Mouse (Mus musculus): ENCODE results near the gene Nxph1.
A peak's percentile ranks its signal among the peaks of the same experiment; 100 is the strongest.

Nxph1 gene

DNA sequence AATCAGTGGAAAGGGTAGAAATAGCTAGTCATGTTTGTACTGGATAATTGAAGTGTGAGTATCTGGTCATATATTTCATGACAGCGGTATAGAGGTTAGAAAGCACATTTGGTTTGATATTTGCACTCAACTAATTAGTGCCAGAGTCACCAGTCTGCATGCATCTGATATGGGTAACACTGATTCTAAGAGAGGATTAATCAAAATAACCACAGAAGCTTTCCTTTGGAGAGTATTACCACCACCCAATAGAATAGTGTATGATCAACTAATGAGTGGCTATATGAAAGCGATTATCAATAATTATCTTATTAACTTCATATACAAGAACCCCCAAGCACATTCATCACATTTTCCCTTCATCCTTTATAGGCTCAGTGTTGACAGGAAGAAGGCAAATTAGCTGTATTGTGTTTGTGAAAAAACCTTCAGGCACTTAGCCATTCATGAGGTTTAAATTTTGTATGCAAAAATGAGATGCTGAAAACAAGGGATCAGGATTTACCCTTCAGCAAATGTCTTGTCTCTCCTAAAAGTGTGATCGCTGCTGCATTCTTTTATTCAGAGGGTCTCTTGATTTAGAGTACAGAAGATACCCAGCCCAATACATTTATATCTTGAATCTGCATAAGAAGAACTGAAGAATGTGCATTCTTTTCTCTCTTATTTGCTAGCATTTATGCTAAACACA, 185.5 kb downstream of the Nxph1 start:
- DNase-seq (ENCODE audit: low spot score): no peak

DNA sequence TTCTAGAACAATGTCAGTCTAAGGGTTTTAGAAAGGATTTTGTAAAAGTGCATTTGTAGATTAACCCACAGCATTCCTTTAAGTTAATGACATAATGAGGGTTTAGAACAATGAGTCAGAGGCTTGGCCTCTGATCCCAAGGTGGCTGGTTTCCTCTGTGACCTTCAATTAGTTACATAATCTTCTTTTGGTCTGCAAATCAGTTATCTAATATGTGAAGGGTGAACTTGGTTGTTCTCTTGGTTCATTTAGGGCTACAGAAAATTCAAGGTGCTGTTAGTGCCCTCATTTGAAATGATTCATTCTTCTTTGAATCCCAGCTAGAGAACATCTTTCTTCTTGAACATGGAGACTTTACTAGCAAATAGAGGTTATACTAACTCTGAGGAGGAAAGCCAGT, 199.7 kb downstream of the Nxph1 start:
- DNase-seq (ENCODE audit: low spot score): no peak

DNA sequence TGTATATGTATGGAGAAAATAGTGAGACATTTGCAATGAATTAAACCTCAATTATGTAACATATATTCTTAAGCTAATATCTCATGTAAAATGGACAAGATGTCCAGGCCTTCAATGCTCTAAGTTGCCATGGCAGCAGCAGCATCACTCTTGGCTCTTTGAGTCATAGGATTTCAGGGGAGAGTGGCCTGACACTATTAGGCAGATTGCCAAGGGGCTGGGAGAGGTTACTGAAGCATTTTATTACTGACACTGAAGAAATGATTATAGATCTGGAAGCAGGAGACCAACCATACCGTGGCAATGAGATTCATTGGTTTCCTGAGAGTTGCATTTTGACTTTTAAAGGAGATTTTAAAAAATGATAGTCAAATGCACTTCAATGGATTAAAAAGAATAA, 201.6 kb downstream of the Nxph1 start:
- no peak for DNase-seq (ENCODE audit: low spot score)

DNA sequence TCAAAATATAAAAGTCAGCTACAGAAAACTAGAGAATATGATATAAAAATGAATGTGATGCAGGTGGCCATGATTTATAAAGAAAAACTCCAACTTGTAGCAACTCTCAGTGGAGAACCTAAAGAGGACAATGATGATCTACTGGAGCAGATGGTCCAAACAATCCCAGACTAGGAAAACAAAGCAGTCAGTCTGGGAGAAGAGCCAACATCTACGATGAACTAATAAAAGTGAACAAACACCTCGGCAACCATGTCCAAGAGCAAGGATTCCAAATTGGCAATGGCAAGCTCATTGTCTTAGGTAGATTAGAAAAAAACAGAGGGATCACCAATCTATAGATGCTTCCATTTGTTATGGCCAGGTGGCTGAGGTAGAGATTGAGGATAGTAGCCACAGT, 211.0 kb downstream of the Nxph1 start:
- no peak for DNase-seq (ENCODE audit: low spot score)

DNA sequence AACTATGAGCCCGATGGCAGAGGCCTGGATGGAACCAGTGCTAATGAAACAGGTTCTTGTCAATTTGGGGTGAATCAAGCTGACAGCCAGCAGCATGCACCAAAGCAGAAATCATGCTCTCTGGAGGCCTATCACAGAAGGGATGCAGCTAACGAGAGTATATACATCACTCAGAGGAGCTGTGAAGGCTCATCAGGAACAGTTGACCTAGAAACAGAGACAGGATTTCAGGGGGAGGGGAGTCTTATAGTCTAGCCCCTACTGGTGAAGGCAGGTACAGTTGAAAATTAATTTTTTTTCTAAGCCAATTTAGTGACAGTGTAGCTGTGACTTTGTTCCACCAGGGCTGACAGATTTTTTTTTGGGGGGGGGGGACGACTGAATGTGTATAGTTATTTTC, 234.2 kb downstream of the Nxph1 start:
- no peak for DNase-seq (ENCODE audit: low spot score)

DNA sequence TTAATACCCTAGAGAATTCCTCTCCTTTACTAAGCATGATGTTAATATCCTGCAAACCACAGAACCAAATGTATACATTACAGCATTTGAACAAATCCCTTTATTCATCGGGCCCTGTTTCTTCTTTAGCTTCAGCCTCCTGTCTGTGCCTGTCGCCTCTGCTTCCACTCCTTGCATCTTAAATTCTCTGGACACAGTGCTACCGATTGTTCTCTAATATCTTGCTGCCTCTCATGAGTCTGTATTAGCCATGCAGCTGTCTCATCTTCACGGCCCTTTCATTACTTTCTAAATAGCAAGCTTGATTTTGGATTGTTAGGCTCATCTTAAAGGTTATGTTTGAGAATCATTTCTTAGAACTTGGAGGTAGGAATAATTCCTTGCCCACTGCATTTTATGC, 262.5 kb downstream of the Nxph1 start:
- no peak for DNase-seq (ENCODE audit: low spot score)

DNA sequence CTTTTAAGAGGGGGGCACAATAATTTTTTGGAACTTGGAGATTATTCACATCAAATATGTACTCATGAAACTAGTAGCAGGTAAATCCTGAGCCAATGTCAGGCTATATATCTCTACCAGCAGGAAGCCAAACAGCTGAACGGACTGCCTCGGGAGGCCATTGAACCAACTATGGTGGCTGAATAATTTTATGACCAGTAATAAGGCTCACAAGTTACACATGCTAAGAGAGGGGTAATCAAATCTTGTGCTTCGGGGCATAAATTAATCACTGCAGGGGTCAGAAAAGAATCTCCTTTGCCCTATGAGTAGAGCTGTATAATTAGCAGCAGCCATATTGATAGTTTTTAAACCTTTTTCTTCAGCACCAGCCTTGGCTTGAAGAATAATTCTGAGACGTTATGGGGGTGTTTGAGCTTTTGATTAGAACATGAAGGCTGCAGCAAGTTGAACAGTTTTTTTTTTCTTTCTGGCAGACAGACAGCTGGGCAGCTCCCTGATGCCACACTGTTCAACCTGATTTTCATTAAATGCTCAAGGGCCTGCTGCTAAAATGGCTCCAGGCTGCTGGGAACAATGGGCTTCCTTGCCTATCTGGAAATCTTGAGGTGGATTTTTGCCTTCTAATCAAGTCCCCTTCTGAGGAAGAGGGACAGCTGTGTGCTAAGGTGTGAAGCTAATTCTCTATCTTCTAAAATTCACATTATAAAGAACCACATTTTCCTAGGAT, 272.7 kb downstream of the Nxph1 start:
- peak; percentile 4 for DNase-seq (ENCODE audit: low spot score)

DNA sequence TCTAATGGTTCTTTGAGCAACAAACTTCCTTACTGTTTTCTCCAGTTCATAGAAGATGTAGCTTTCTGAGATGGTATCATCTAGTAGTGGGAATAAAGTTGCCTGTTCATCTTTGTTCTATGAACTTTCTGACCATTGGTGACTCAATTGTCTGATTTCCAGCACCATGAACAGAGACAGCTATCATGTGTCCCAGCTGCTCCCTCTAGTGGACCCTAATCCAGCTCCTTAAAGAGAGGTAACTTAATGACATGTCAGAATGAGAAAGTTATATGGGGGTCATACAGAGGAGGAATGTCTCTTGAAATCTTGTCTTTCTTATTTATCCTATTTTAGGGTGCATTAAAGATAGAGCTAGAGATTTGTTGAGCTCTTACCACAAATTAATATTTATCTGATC, 286.6 kb downstream of the Nxph1 start:
- DNase-seq (ENCODE audit: low spot score): peak; percentile 70

DNA sequence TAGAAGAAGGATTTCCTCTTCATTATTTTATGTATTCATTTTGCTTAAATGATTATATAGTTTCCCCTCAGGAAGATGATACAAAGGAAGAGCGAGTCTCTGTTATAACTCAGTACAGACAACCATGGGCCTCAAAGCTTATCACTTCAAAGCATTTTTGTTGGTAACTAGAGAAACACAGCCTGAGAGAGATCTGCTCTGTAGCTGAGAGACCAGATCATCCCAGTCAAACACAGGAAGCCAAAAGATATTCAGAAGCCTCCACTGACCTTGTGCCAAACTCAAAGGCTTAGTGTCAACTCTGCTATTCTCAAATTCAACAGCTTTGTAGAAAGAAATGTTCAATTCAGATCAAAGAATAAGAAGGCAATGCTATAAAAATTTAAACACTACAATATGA, 319.8 kb downstream of the Nxph1 start:
- DNase-seq (ENCODE audit: low spot score): peak; percentile 40
